Mouse (Mus musculus): ENCODE measurements around the gene Swap70.

GRCm38 (mm10) chr7:110318971-110319519, 97.5 kb downstream of the Swap70 start:
- no peak for TF ChIP-seq POLR2A (IDR thresholded peaks at IDR 0.05; ENCODE audit: low read depth, low read length)
- TF ChIP-seq CTCF (IDR thresholded peaks at IDR 0.05; ENCODE audit: extremely low read depth, insufficient read length, insufficient replicate concordance, low read depth, low read length), result no peak

All from small intestine, adult 2 months (tissue).